ENCODE assay signal across 13 mouse cellular contexts in genomic region chr9:50816512-50816911, GRCm38 (mm10).
"Had no signal": no experiment of that assay in that cellular context is flagged by ENCODE, and none has a peak within 500 bp of the region (broad histone marks: within the 10 kb centered on the region; RNA-seq: fewer than 3 reads in every experiment).

No protein-coding gene starts in this region.

- H3K9ac ChIP-seq: kidney, embryonic 15.5 days; limb, embryonic 12.5 days; neural tube, embryonic 13.5 days had no signal

- H3K9me3 ChIP-seq: kidney, embryonic 15.5 days; limb, embryonic 12.5 days; midbrain, embryonic 10.5 days; neural tube, embryonic 13.5 days had no signal

- H3K4me1 ChIP-seq: kidney, embryonic 15.5 days; limb, embryonic 12.5 days; midbrain, embryonic 10.5 days; neural tube, embryonic 13.5 days had no signal

- H3K27me3 ChIP-seq: kidney, embryonic 15.5 days; limb, embryonic 12.5 days; neural tube, embryonic 13.5 days had no signal

- H3K27ac ChIP-seq: kidney, embryonic 15.5 days; limb, embryonic 12.5 days; midbrain, embryonic 10.5 days; neural tube, embryonic 13.5 days had no signal

- DNase-seq: kidney, adult 2 months; layer of hippocampus, adult 9-11 months; layer of hippocampus, postnatal 36 days; midbrain, embryonic 14.5 days; right cerebral cortex, postnatal 14 days; thymus, adult 2 months; thymus, postnatal 25 days had no signal

- ATAC-seq: intestine, embryonic 16.5 days had no signal

- H3K4me2 ChIP-seq: kidney, embryonic 15.5 days; limb, embryonic 12.5 days; neural tube, embryonic 13.5 days had no signal

- H3K4me3 ChIP-seq: kidney, embryonic 15.5 days; limb, embryonic 12.5 days; midbrain, embryonic 10.5 days; myocyte; neural tube, embryonic 13.5 days had no signal
